Mouse (Mus musculus) thymus, postnatal 0 days (tissue): ENCODE results near the gene Zfp652. TPM values are rescaled to one million over a fixed set of nuclear protein-coding genes. Genes with fewer than 3 reads are reported as not detected.

Experiments
- DNase-seq: peaks from one replicate; pipeline ENCODE4 v3.0.0-alpha.2; 2015; ENCODE audit warnings: low spot score
- polyA plus RNA-seq: library from polyadenylated mRNA; unstranded; fragments of >200 nt; fragmentation: Nextera tagmentation; extraction: Ambion mirVana; gene quantifications from 2 replicates; pipeline ENCODE4 v1.2.1, GENCODE M21; 2015

The Zfp652 gene
- polyA plus RNA-seq, 1 experiment from 2014 or later, result 14.9 TPM

GRCm38 (mm10) chr11:95830411-95831275 is 118.2 kb downstream of the Zfp652 start:
- DNase-seq, result peak; percentile 67

- no peak for DNase-seq
Observed at GRCm38 (mm10) chr11:95831276-95831619, 118.8 kb downstream of the Zfp652 start.

GRCm38 (mm10) chr11:95831641-95832040 is 119.2 kb downstream of the Zfp652 start:
- peak; percentile 49 for DNase-seq

- DNase-seq, result no peak
Observed at GRCm38 (mm10) chr11:95832129-95833005, 119.9 kb downstream of the Zfp652 start.

GRCm38 (mm10) chr11:95833006-95833570 is 120.6 kb downstream of the Zfp652 start:
- peak; percentile 79 for DNase-seq

- peak; percentile 64 for DNase-seq
Observed at GRCm38 (mm10) chr11:95833631-95834142, 121.2 kb downstream of the Zfp652 start.

- DNase-seq, result peak; percentile 98
Observed at GRCm38 (mm10) chr11:95834143-95834667, 121.7 kb downstream of the Zfp652 start.

GRCm38 (mm10) chr11:95834742-95835710 is 122.6 kb downstream of the Zfp652 start:
- DNase-seq, result peak; percentile 82

GRCm38 (mm10) chr11:95835832-95836231 is 123.4 kb downstream of the Zfp652 start:
- no peak for DNase-seq

GRCm38 (mm10) chr11:95836433-95836832 is 124.0 kb downstream of the Zfp652 start:
- no peak for DNase-seq

- no peak for DNase-seq
Observed at GRCm38 (mm10) chr11:95837059-95837458, 124.6 kb downstream of the Zfp652 start, which contains the start of gene Gngt2. Gene Gngt2, plus strand, starts transcription at chr11:95837216.

- no peak for DNase-seq
Observed at GRCm38 (mm10) chr11:95838598-95838997, 126.1 kb downstream of the Zfp652 start.

GRCm38 (mm10) chr11:95838999-95839868 is 126.8 kb downstream of the Zfp652 start:
- DNase-seq, result peak; percentile 45

- DNase-seq, result no peak
Observed at GRCm38 (mm10) chr11:95840694-95841497, 128.4 kb downstream of the Zfp652 start.

- DNase-seq, result no peak
Observed at GRCm38 (mm10) chr11:95841498-95841830, 129.0 kb downstream of the Zfp652 start.

- DNase-seq, result peak; percentile 90
Observed at GRCm38 (mm10) chr11:95842074-95842681, 129.7 kb downstream of the Zfp652 start, which contains the start of gene Abi3. Gene Abi3, minus strand, starts transcription at chr11:95842476.

- DNase-seq, result no peak
Observed at GRCm38 (mm10) chr11:95842953-95843352, 130.5 kb downstream of the Zfp652 start.
